Mouse (Mus musculus): ENCODE results near the gene Rara.
"Not testable (repeated sequence)": the region's sequence is repeated elsewhere in the genome, so short reads cannot be mapped to it uniquely, and the experiment has no call there.

Rara gene

DNA sequence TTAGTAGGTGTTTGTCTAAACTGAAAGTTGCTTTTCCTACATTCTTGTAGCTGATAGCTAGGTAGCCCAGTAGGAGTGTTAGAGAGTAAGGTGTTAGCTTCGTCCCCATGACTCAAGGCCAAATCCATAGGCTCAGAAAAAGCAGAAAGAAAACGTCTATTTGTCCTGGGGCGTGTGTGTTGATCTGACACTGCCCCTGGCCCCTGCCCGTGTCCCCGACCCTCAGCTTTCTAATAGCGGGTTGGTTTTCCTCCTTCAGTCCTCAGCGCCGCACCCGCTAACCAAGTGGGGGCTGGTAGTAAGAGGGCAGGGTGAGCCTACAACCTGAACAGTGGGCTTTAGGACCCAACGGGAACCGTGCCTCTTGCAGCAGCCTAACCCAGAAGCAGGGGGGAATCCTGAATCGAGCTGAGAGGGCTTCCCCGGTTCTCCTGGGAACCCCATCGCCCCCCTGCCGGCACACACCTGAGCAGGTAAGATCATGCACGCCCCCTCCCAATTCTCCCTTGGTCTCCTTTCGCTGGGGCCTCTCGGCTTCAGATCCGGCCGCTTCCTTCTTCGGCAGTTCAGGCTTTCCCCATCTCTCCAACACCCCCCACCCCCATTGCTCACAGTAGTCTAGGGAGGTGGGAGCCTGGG lies at the start of gene Rara:
Gene Rara (plus strand): TSS at position 381 of the 639 bp plus-strand sequence.
- no peak for DNase-seq (ENCODE audit: low spot score in 2 of 2)

- DNase-seq (ENCODE audit: low spot score in 2 of 2): no peak
Measured at GRCm38 (mm10) chr11:98887703-98888102, 39.9 kb upstream of the Rara start.

GRCm38 (mm10) chr11:98889077-98889476 lies 38.5 kb upstream of the Rara start:
- DNase-seq (ENCODE audit: low spot score in 2 of 2): no peak

GRCm38 (mm10) chr11:98889977-98890376 lies 37.6 kb upstream of the Rara start:
- DNase-seq (ENCODE audit: low spot score in 2 of 2): no peak

DNA sequence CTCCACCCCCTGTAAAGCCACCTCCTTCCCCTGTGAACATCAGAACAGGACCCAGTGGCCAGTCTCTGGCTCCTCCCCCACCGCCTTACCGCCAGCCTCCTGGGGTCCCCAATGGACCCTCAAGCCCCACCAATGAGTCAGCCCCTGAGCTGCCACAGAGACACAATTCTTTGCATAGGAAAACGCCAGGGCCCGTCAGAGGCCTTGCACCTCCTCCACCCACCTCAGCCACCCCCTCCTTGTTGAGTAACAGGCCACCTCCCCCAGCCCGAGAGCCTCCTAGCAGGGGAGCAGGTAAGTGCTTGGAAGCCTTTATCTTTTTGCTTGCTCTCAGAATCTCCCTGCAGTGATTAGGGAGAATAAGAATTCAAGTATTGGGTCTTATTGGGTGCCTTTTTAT lies 35.2 kb upstream of the Rara start:
- DNase-seq (ENCODE audit: low spot score in 2 of 2): no peak

DNA sequence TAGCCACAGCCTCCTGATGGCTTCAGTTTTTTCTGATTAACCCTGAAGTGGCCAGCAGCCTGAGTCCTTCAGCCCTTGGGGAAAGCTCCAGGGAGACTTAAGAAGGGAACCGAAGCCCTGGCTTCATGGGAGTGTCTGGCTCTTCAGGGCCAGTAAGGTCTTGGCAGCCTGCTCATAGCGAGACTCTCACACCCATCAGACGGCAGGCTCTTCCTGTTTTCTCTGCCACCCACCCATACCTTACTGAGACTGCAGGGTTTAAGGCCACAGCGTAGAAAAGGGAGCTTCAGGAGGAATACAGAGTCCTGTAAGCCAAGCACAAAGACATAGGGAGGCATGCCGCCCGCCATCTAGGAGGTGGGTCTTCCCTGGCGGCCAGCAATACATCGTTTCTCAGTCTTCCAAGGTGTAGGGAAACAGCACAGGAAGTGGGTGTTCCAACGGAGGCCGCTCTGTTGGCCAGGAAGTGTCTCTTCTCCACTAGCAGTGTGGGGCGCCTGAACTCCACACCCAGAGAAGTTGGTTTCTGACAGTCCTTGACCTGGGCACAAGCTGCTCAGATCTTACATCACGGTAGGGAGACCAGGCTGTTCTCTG lies 27.0 kb upstream of the Rara start:
- no peak for DNase-seq (ENCODE audit: low spot score in 2 of 2)

DNA sequence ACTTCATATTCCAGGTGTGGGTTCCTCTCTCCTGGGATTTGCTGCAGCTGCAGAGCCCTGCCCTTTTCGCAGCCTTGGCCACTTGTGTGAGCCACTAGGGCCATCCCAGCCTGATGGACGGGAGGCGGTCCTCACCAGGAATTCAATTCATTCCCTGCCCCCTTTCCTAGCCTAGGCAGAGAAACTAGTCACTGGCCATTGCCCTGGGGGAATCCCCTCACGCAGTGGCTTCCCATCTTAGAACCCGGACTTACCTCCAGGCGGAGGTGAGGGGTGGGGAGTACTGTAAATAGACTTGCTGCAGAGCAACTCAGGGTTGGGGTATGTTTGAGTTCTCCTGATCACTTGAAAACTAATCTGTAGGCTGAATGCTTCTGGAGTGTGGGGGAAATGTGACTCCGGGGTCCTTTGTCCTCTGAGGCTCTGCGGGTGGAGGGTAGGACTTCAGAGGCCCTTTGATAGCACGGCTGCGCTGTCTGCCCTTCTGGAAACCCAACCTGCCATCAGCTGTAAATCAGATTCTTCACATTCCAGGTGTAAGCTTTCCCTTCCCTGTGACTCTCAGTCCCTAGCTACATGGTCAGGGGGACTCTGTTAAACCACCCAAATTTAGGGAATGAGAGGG lies 24.9 kb upstream of the Rara start:
- DNase-seq (ENCODE audit: low spot score in 2 of 2): no peak

GRCm38 (mm10) chr11:98904577-98904976 lies 23.0 kb upstream of the Rara start:
- DNase-seq (ENCODE audit: low spot score in 2 of 2): no peak

DNA sequence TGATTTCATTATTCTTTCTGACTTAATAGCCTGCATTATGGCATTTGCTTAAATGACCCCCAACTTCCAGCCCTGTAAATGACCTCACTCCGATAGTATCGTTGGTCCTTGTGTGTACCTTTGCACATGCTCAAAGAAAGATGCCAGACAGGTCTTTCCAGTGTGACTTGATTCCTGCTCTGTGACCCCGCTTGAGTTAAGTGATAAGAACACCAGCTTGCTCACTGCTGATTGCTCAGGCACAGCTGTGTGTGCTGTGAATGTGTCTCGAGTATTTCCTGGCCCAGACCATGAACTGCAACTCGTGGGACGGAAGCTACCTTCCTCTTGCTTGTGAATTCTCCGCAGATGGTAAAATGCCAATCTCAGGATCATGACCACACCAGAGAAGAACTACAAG lies 22.6 kb upstream of the Rara start:
- DNase-seq (ENCODE audit: low spot score in 2 of 2): no peak

GRCm38 (mm10) chr11:98905583-98905982 lies 22.0 kb upstream of the Rara start:
- DNase-seq (ENCODE audit: low spot score in 2 of 2): no peak

- no peak for DNase-seq (ENCODE audit: low spot score in 2 of 2)
Measured at GRCm38 (mm10) chr11:98907063-98907436, 20.6 kb upstream of the Rara start.

- DNase-seq (ENCODE audit: low spot score in 2 of 2): peak; percentile 92
Measured at GRCm38 (mm10) chr11:98907437-98908173, 20.0 kb upstream of the Rara start, which contains the start of gene Cdc6. TSS of gene Cdc6 (plus strand) at chr11:98907801.

DNA sequence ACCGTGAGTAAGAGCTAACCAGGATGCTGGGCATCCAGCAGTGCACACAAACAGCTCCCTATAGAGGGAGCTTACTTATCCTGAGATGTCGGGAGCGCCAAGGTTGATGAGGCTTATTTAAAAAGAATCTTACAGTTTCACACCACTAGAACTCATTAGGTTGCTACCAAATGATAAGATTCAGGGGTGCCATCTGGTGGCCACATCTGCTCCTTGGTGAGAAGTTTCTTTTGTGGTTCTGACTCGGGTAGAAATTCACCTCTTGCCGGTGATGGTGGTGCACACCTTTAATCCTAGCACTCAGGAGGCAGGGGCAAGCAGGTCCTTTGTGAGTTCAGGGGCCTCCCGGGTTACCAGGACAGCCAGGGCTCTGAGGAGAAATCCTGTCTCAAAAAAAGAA lies 18.0 kb upstream of the Rara start:
- peak; percentile 38 to 68 for DNase-seq (ENCODE audit: low spot score in 2 of 2)

DNA sequence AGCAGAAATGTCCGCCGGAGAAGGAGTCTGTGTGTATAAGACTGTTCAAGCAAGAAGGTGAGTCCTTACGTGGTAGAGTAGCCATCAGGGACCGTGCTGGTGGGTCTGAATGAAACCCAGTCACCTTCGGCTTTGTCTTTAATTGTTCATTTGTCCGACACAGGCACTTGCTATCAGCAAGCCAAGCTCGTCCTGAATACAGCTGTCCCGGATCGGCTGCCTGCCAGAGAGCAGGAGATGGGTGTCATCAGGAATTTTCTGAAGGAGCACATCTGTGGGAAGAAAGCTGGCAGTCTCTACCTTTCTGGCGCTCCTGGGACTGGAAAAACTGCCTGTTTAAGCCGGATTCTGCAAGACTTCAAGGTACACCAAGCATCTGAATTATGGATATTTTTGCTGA lies 17.2 kb upstream of the Rara start:
- DNase-seq (ENCODE audit: low spot score in 2 of 2): no peak

- no peak for DNase-seq (ENCODE audit: low spot score in 2 of 2)
Measured at GRCm38 (mm10) chr11:98911498-98911897, 16.1 kb upstream of the Rara start.

DNA sequence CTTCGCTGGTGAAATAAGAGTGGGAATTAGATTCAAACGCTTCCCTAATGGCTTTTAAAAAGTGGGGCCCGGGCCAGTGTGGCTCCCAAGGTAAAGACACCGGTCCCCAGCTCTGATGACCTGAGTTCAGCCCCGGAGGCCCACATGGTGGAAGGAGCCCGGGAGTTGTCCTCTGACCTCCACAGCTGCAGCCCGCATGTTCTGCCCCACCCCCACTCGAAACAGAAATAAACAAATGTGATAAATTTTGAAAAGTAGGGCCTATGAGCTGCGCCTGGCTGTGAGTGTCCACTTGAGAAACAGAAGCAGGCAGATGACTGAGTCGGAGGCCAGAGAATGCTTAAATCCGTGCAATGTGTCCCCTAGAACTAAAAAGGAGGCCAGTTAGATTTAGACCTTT lies 13.4 kb upstream of the Rara start:
- no peak for DNase-seq (ENCODE audit: low spot score in 2 of 2)

DNA sequence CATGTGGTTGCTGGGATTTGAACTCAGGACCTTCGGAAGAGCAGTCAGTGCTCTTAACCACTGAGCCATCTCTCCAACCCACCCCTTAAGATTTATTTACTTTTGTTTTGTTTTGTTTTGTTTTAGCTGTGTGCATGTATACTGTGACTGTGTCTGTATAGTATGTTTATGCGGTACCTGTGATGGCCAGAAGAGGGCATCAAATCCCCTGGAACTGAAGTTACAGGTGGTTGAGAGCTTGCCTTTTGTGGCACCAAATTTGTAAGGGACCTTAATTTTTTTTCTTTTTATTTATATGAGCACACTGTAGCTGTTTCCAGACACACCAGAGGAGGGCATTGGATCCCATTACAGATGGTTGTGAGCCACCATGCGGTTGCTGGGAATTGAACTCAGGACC lies 11.2 kb upstream of the Rara start:
- not testable (repeated sequence) for DNase-seq (ENCODE audit: low spot score in 2 of 2)

GRCm38 (mm10) chr11:98917428-98918005 lies 10.1 kb upstream of the Rara start:
- DNase-seq (ENCODE audit: low spot score in 2 of 2): no peak

DNA sequence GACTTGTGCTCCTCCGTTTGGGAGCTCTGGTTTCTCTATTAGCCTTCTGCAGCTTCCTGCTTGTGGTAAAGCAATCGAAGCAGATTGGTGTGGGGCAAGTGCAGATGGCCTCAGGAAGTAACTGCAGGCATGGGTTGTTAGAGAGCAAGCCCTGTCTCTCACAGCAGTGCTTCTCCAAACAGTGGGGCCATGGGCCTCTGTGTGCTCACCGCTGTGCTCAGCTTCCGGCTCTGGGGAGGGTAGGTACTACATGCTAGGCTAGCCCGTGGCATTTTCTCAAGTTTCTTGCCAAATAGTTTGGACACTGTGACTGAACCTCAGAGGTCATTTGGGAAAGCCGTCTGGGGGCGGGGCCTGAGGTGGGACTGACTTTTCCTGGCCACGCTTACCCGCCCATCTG lies 9.4 kb upstream of the Rara start:
- DNase-seq (ENCODE audit: low spot score in 2 of 2): no peak

DNA sequence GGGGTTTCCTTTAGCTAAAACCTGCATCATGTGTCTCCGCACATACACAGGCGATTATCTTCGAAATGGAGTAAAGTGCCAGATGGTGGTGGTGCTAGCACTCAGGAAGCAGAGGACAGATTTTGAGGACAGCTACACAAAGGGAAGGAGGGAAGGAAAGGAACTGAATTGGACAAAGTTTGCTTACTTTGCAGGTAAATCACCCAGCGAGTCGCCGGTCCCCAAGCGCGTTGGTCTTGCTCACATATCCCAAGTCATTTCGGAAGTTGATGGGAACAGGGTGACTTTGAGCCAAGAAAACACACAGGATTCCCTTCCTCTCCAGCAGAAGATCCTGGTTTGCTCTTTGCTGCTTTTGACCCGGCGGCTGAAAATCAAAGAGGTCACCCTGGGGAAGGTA lies 8.6 kb upstream of the Rara start:
- DNase-seq (ENCODE audit: low spot score in 2 of 2): no peak

DNA sequence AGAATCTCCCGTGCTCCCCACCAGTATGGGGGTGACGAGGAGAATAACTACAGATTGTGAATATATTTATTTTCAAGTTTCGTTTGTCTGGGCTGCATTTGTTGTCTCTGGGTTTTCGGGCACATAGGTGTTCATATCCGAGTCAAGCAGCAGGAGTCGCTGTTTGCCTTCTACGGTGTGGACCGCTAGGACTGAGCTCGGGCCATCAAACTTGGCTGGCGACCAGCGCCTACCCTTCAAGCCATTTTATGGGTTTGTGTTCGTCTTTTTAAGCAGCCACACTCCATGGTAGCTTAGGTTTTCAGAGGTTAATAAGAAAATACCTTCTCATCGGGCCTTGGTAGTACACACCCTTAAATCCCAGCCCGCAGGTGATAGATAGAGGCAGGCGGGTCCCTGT lies 5.8 kb upstream of the Rara start:
- not testable (repeated sequence) for DNase-seq (ENCODE audit: low spot score in 2 of 2)

- DNase-seq (ENCODE audit: low spot score in 2 of 2): peak; percentile 39 to 55
Measured at GRCm38 (mm10) chr11:98922307-98922706, 5.3 kb upstream of the Rara start.
